Mouse (Mus musculus) neural tube, embryonic 15.5 days (tissue): ENCODE results near the gene Osbpl5. TPM values are rescaled to one million over a fixed set of nuclear protein-coding genes. Genes with fewer than 3 reads are reported as not detected.
"Not testable (repeated sequence)": the region's sequence is repeated elsewhere in the genome, so short reads cannot be mapped to it uniquely, and the experiment has no call there.

Experiments
- ATAC-seq: fragments of 200-750 bp; cut with Nextera tagmentation; 2 replicates; pipeline ENCODE4 v1.8.0; 2017; ENCODE audit warnings: mild to moderate bottlenecking, moderate TSS enrichment, moderate library complexity; ENCODE audit not compliant: low FRiP score
- H3K27ac ChIP-seq: fragments of 300-500 bp; sonication (generic); replicated peaks from 2 replicates; pipeline ENCODE4 v1.5.1; 2015; ENCODE audit warnings: mild to moderate bottlenecking, inconsistent platforms
- H3K27me3 ChIP-seq: fragments of 300-500 bp; sonication (generic); replicated peaks from 2 replicates; pipeline ENCODE4 v1.6.1; 2015; ENCODE audit warnings: inconsistent platforms
- H3K36me3 ChIP-seq: fragments of 300-500 bp; sonication (generic); 2 replicates; pipeline ENCODE4 v1.6.1; 2015; ENCODE audit warnings: inconsistent platforms
- H3K4me1 ChIP-seq: fragments of 300-500 bp; sonication (generic); 2 replicates; pipeline ENCODE4 v1.6.1; 2015; ENCODE audit warnings: inconsistent platforms
- H3K4me2 ChIP-seq: fragments of 300-500 bp; sonication (generic); 2 replicates; pipeline ENCODE4 v1.6.1; 2015; ENCODE audit warnings: inconsistent platforms, mild to moderate bottlenecking, moderate library complexity
- H3K4me3 ChIP-seq: fragments of 300-500 bp; sonication (generic); replicated peaks from 2 replicates; pipeline ENCODE4 v1.5.1; 2015; ENCODE audit warnings: mild to moderate bottlenecking, inconsistent platforms
- H3K9ac ChIP-seq: fragments of 300-500 bp; sonication (generic); replicated peaks from 2 replicates; pipeline ENCODE4 v1.6.1; 2015; ENCODE audit warnings: mild to moderate bottlenecking, inconsistent platforms
- H3K9me3 ChIP-seq: fragments of 300-500 bp; sonication (generic); replicated peaks from 2 replicates; pipeline ENCODE4 v1.6.1; 2016; ENCODE audit warnings: inconsistent platforms
- WGBS: fragments of 180-500 bp; shearing (Covaris S2); methylation state at CpG from one replicate; pipeline ENCODE4 v1.1.7; 2015; ENCODE audit warnings: mixed read lengths; 5-methylcytosine and 5-hydroxymethylcytosine counted together
- polyA plus RNA-seq: library from polyadenylated mRNA; unstranded; fragments of >200 nt; fragmentation: Nextera tagmentation; extraction: Ambion mirVana; gene quantifications from 2 replicates; pipeline ENCODE4 v1.2.1, GENCODE M21; 2015

The Osbpl5 gene
- polyA plus RNA-seq, 1 experiment from 2014 or later, result 37.5 TPM

- Histone ChIP-seq H3K27ac (no peak overlapping the region), H3K4me3 (no peak overlapping the region), H3K9me3 (no peaks in the 10 kb centered on the region), H3K4me1 (no peaks in the 10 kb centered on the region), H3K9ac (no peak overlapping the region), H3K27me3 (no peaks in the 10 kb centered on the region), H3K36me3 (peaks cover 98% of the 10 kb centered on the region), H3K4me2 (no peak overlapping the region)
- WGBS, result 92% methylated on average over 12 of the region's 12 CpGs
- ATAC-seq, result no peak
Measured at GRCm38 (mm10) chr7:143692746-143693510, 63.9 kb downstream of the Osbpl5 start.

- WGBS, result 99% methylated on average over 4 of the region's 4 CpGs
- no peaks in the 10 kb centered on the region for H3K4me1 ChIP-seq
- peaks cover 97% of the 10 kb centered on the region for H3K36me3 ChIP-seq
- no peak overlapping the region for H3K9ac ChIP-seq
- no peak for ATAC-seq
- H3K27ac ChIP-seq, result no peak overlapping the region
- no peak overlapping the region for H3K4me3 ChIP-seq
- no peaks in the 10 kb centered on the region for H3K27me3 ChIP-seq
- H3K4me2 ChIP-seq, result no peak overlapping the region
- H3K9me3 ChIP-seq, result no peaks in the 10 kb centered on the region
Measured at GRCm38 (mm10) chr7:143691909-143692308, 64.9 kb downstream of the Osbpl5 start.

GRCm38 (mm10) chr7:143691181-143691580 is 65.6 kb downstream of the Osbpl5 start:
- WGBS, result 95% methylated on average over 5 of the region's 5 CpGs
- no peaks in the 10 kb centered on the region for H3K9me3 ChIP-seq

GRCm38 (mm10) chr7:143689946-143690345 is 66.8 kb downstream of the Osbpl5 start:
- 81% methylated on average over 4 of the region's 4 CpGs for WGBS
- Histone ChIP-seq H3K9ac (no peak overlapping the region), H3K4me1 (peaks cover 6% of the 10 kb centered on the region), H3K4me3 (no peak overlapping the region), H3K9me3 (no peaks in the 10 kb centered on the region), H3K4me2 (no peak overlapping the region), H3K27ac (no peak overlapping the region), H3K27me3 (peaks cover 4% of the 10 kb centered on the region; the same call in 1 of the 2 replicates), H3K36me3 (peaks cover 77% of the 10 kb centered on the region)
- no peak for ATAC-seq

More at GRCm38 (mm10) chr7:143691181-143691580, 65.6 kb downstream of the Osbpl5 start:
- peaks cover 89% of the 10 kb centered on the region for H3K36me3 ChIP-seq
- no peak overlapping the region for H3K4me2 ChIP-seq
- ATAC-seq, result no peak
- H3K27ac ChIP-seq, result no peak overlapping the region
- no peak overlapping the region for H3K9ac ChIP-seq
- no peak overlapping the region for H3K4me3 ChIP-seq
- no peaks in the 10 kb centered on the region for H3K27me3 ChIP-seq
- no peaks in the 10 kb centered on the region for H3K4me1 ChIP-seq

GRCm38 (mm10) chr7:143689481-143689880 is 67.3 kb downstream of the Osbpl5 start:
- no peak overlapping the region for H3K4me3 ChIP-seq
- 84% methylated on average over 7 of the region's 7 CpGs for WGBS
- no peak overlapping the region for H3K4me2 ChIP-seq

GRCm38 (mm10) chr7:143686676-143687075 is 70.1 kb downstream of the Osbpl5 start:
- WGBS, result 86% methylated on average over 3 of the region's 3 CpGs
- not testable (repeated sequence) for H3K9ac ChIP-seq, H3K4me1 ChIP-seq, H3K4me3 ChIP-seq, H3K4me2 ChIP-seq, H3K27ac ChIP-seq, H3K9me3 ChIP-seq, H3K27me3 ChIP-seq, ATAC-seq
- peaks cover 44% of the 10 kb centered on the region for H3K36me3 ChIP-seq

More at GRCm38 (mm10) chr7:143689481-143689880, 67.3 kb downstream of the Osbpl5 start:
- no peak for ATAC-seq
- H3K27ac ChIP-seq, result no peak overlapping the region
- peaks cover 4% of the 10 kb centered on the region; the same call in 1 of the 2 replicates for H3K27me3 ChIP-seq
- H3K36me3 ChIP-seq, result peaks cover 72% of the 10 kb centered on the region
- H3K4me1 ChIP-seq, result peaks cover 6% of the 10 kb centered on the region
- H3K9ac ChIP-seq, result no peak overlapping the region
- H3K9me3 ChIP-seq, result no peaks in the 10 kb centered on the region

GRCm38 (mm10) chr7:143686191-143686590 is 70.6 kb downstream of the Osbpl5 start:
- not testable (repeated sequence) for H3K27ac ChIP-seq, H3K27me3 ChIP-seq, H3K4me3 ChIP-seq, ATAC-seq, H3K4me1 ChIP-seq, H3K9me3 ChIP-seq, H3K9ac ChIP-seq, H3K4me2 ChIP-seq
- H3K36me3 ChIP-seq, result peaks cover 39% of the 10 kb centered on the region
- WGBS, result 64% methylated on average over 4 of the region's 4 CpGs

GRCm38 (mm10) chr7:143685359-143686067 is 71.3 kb downstream of the Osbpl5 start, which contains the start of gene Tnfrsf23:
Tnfrsf23 (minus strand) TSS chr7:143685872.
- H3K4me3 ChIP-seq, result peak within 1 kb of the TSS; percentile 40
- H3K36me3 ChIP-seq, result peaks cover 33% of the 10 kb centered on the region
- no peaks in the 10 kb centered on the region for H3K9me3 ChIP-seq
- peaks cover 6% of the 10 kb centered on the region for H3K4me1 ChIP-seq
- H3K9ac ChIP-seq, result peak within 1 kb of the TSS; percentile 37; the same call in 1 of the 2 replicates
- peak; percentile 75 for ATAC-seq
- WGBS, result 3% methylated on average over 35 of the region's 35 CpGs
- no peak within 1 kb of the TSS for H3K27ac ChIP-seq
- H3K4me2 ChIP-seq, result peak within 1 kb of the TSS; percentile 68
- H3K27me3 ChIP-seq, result peaks cover 4% of the 10 kb centered on the region; the same call in 1 of the 2 replicates

GRCm38 (mm10) chr7:143684569-143684968 is 72.2 kb downstream of the Osbpl5 start:
- H3K9me3 ChIP-seq, H3K27ac ChIP-seq, ATAC-seq, H3K4me1 ChIP-seq, H3K27me3 ChIP-seq, H3K9ac ChIP-seq, H3K4me3 ChIP-seq, H3K4me2 ChIP-seq: not testable (repeated sequence)
- peaks cover 23% of the 10 kb centered on the region for H3K36me3 ChIP-seq
- 91% methylated on average over 1 of the region's 2 CpGs for WGBS

GRCm38 (mm10) chr7:143681566-143681965 is 75.2 kb downstream of the Osbpl5 start:
- no peak overlapping the region for H3K9ac ChIP-seq
- peaks cover 4% of the 10 kb centered on the region; the same call in 1 of the 2 replicates for H3K27me3 ChIP-seq
- 100% methylated on average over 1 of the region's 1 CpGs for WGBS
- no peak overlapping the region for H3K4me3 ChIP-seq
- H3K4me1 ChIP-seq, result peaks cover 6% of the 10 kb centered on the region
- H3K9me3 ChIP-seq, result no peaks in the 10 kb centered on the region
- no peaks in the 10 kb centered on the region for H3K36me3 ChIP-seq
- no peak overlapping the region for H3K4me2 ChIP-seq
- no peak for ATAC-seq
- H3K27ac ChIP-seq, result no peak overlapping the region

- not testable (repeated sequence) for H3K9ac ChIP-seq, H3K4me2 ChIP-seq, H3K4me3 ChIP-seq, ATAC-seq, H3K9me3 ChIP-seq, H3K27me3 ChIP-seq, H3K4me1 ChIP-seq, H3K36me3 ChIP-seq, H3K27ac ChIP-seq
- 72% methylated on average over 2 of the region's 2 CpGs for WGBS
Measured at GRCm38 (mm10) chr7:143680836-143681235, 75.9 kb downstream of the Osbpl5 start.

GRCm38 (mm10) chr7:143679650-143680049 is 77.1 kb downstream of the Osbpl5 start:
- not testable (repeated sequence) for ATAC-seq, H3K36me3 ChIP-seq, H3K4me3 ChIP-seq, H3K27me3 ChIP-seq, H3K9ac ChIP-seq, H3K4me1 ChIP-seq, H3K4me2 ChIP-seq, H3K9me3 ChIP-seq, H3K27ac ChIP-seq
- 85% methylated on average over 2 of the region's 2 CpGs for WGBS
